Mouse (Mus musculus) cerebellum, adult 2 months (tissue): Measurements from ENCODE around the gene Hist2h2ab. TPM values are rescaled to one million over a fixed set of nuclear protein-coding genes. Genes with fewer than 3 reads are reported as not detected.

Source experiments
- DNase-seq, 2 experiments: peaks; one replicate each; pipeline ENCODE4 v3.0.0; 2021
- H3K27ac ChIP-seq: fragments of 200-500 bp; 2 replicates; pipeline ENCODE4 v1.5.1; 2012; ENCODE audit warnings: low read length, control low read depth, inconsistent platforms; ENCODE audit not compliant: insufficient read depth
- H3K27me3 ChIP-seq: fragments of 200-500 bp; 2 replicates; pipeline ENCODE4 v1.6.1; 2012; ENCODE audit warnings: inconsistent platforms, mild to moderate bottlenecking, low read length, moderate library complexity; ENCODE audit not compliant: control insufficient read depth, insufficient read depth
- H3K4me1 ChIP-seq: fragments of 200-500 bp; 2 replicates; pipeline ENCODE4 v1.6.1; 2011; ENCODE audit warnings: low read length; ENCODE audit not compliant: control insufficient read depth, insufficient read depth
- H3K4me3 ChIP-seq: fragments of 200-500 bp; replicated peaks from 2 replicates; pipeline ENCODE3; 2011; ENCODE audit warnings: mild to moderate bottlenecking, low read depth, low read length, control low read depth; ENCODE audit not compliant: insufficient read depth
- CTCF ChIP-seq: fragments of 200-500 bp; IDR thresholded peaks from 2 replicates; pipeline ENCODE4 v1.5.1; 2011; ENCODE audit warnings: low read depth, mild to moderate bottlenecking, control low read depth, low read length, moderate library complexity, borderline replicate concordance; ENCODE audit not compliant: insufficient read depth
- POLR2A ChIP-seq: fragments of 200-500 bp; IDR thresholded peaks from 2 replicates; pipeline ENCODE4 v1.6.1; 2011; ENCODE audit warnings: low read length, control low read depth, borderline replicate concordance; ENCODE audit not compliant: insufficient read depth
- WGBS: fragments of 180-500 bp; shearing (Covaris S2); methylation state at CpG from one replicate; pipeline ENCODE4 v1.1.7; 2018; 5-methylcytosine and 5-hydroxymethylcytosine counted together
- polyA plus RNA-seq: library from polyadenylated mRNA; depleted of rRNA; stranded (reverse); fragments of >200 nt; gene quantifications from 2 replicates; pipeline ENCODE4 v1.2.3, GENCODE M21; 2012

Hist2h2ab gene
- polyA plus RNA-seq, 1 experiment, result 2.0 TPM

- Histone ChIP-seq H3K27ac (no peak overlapping the region), H3K27me3 (no peaks in the 10 kb centered on the region), H3K4me3 (no peak overlapping the region), H3K4me1 (no peaks in the 10 kb centered on the region)
- WGBS, result 87% methylated on average over 3 of the region's 3 CpGs
- TF ChIP-seq POLR2A (no peak), CTCF (no peak)
- no peak for DNase-seq
Measured at GRCm38 (mm10) chr3:96250890-96251289, 31.2 kb downstream of the Hist2h2ab start.

- no peak overlapping the region for H3K27ac ChIP-seq
- no peak for TF ChIP-seq CTCF
- no peak for TF ChIP-seq POLR2A
- 96% methylated on average over 3 of the region's 3 CpGs for WGBS
- no peak overlapping the region for H3K4me3 ChIP-seq
- no peak for DNase-seq
- H3K27me3 ChIP-seq, result no peaks in the 10 kb centered on the region
- no peaks in the 10 kb centered on the region for H3K4me1 ChIP-seq
Measured at GRCm38 (mm10) chr3:96251787-96252186, 32.1 kb downstream of the Hist2h2ab start.

- no peak for DNase-seq
- Histone ChIP-seq H3K4me1 (no peaks in the 10 kb centered on the region), H3K4me3 (no peak overlapping the region), H3K27ac (no peak overlapping the region), H3K27me3 (no peaks in the 10 kb centered on the region)
- WGBS, result 29% methylated on average over 10 of the region's 10 CpGs
- TF ChIP-seq POLR2A (no peak), CTCF (no peak)
Measured at GRCm38 (mm10) chr3:96254683-96255355, 35.2 kb downstream of the Hist2h2ab start.

- H3K4me1 ChIP-seq, result no peaks in the 10 kb centered on the region; the same call in 1 of the 2 replicates
- DNase-seq, result no peak
- H3K4me3 ChIP-seq, result no peak overlapping the region
- no peaks in the 10 kb centered on the region for H3K27me3 ChIP-seq
- H3K27ac ChIP-seq, result no peak overlapping the region
- WGBS, result 86% methylated on average over 5 of the region's 5 CpGs
- TF ChIP-seq CTCF (no peak), POLR2A (no peak)
Measured at GRCm38 (mm10) chr3:96255926-96256593, 36.4 kb downstream of the Hist2h2ab start.

- H3K4me3 ChIP-seq, result no peak overlapping the region
- no peak for TF ChIP-seq POLR2A
- TF ChIP-seq CTCF, result no peak
- DNase-seq, result no peak
- no peak overlapping the region for H3K27ac ChIP-seq
- no peaks in the 10 kb centered on the region for H3K27me3 ChIP-seq
- no peaks in the 10 kb centered on the region; the same call in 1 of the 2 replicates for H3K4me1 ChIP-seq
- WGBS, result 91% methylated on average over 3 of the region's 3 CpGs
Measured at GRCm38 (mm10) chr3:96257190-96257589, 37.5 kb downstream of the Hist2h2ab start.

DNA sequence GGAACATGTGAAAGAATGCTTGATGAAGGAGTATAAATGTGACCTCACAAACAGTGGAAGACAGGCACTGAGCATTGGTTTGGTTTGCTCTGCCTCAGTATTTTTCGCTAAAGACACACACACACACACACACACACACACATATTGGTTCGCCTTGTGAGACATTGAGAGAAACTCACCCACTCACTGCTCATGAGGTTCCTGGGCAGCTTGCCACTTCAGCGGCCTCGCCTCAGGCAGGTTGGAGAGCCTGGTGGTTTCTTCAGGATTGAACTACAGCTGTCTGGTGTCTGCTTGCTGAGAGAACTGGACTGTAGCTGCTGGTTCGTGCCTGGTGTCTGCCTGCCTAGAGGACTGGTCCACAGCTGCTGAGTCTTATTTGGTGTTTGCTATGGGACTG, 40.6 kb downstream of the Hist2h2ab start:
- Histone ChIP-seq H3K4me1 (peaks cover 3% of the 10 kb centered on the region; the same call in 1 of the 2 replicates), H3K4me3 (no peak overlapping the region), H3K27ac (no peak overlapping the region), H3K27me3 (no peaks in the 10 kb centered on the region)
- TF ChIP-seq CTCF (no peak), POLR2A (no peak)
- 75% methylated on average over 5 of the region's 5 CpGs for WGBS
- no peak for DNase-seq

- TF ChIP-seq CTCF, result no peak
- no peak for TF ChIP-seq POLR2A
- peak overlapping the region; percentile 75 for H3K27ac ChIP-seq
- H3K4me3 ChIP-seq, result peak overlapping the region; percentile 72
- 32% methylated on average over 3 of the region's 3 CpGs for WGBS
- peak in 1 of 2 experiments; percentile 23 for DNase-seq
- peaks cover 3% of the 10 kb centered on the region; the same call in 1 of the 2 replicates for H3K4me1 ChIP-seq
- no peaks in the 10 kb centered on the region for H3K27me3 ChIP-seq
Measured at GRCm38 (mm10) chr3:96261623-96262022, 42.0 kb downstream of the Hist2h2ab start.

DNA sequence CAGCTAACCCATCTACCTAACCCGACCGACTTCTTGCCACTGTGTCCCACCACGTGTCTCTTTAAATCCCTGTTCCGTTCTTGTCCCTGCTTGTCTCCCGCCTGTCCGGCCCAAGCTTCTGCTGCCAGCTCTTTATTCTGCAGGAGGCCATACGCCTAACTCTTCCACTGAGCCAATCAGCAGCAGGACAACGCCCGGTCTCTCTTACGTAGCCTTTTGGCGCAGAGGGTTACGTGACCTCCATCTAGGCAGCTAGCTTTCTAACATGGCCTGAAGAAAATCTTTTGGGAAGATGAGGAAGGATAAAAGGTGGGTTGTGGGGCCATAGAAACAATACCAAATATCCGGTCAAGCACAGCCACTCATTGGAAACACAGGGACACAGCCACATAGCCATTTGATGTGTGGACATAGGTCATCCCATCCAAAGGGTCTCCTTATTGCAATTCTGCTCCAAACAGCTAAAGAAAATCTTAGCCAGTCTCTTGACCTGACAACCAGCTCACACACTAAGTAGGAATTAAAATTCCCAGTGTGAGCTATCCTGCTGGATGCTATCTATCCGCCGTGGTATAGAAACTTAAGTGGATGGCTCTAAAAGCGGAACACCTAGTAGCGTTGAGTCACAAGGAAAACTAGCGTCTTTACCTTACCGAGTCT, 42.7 kb downstream of the Hist2h2ab start:
- under 1% methylated on average over 19 of the region's 19 CpGs for WGBS
- TF ChIP-seq POLR2A (peak; percentile 80; the same call in 1 of the 2 replicates), CTCF (no peak)
- peaks cover 3% of the 10 kb centered on the region; the same call in 1 of the 2 replicates for H3K4me1 ChIP-seq
- no peaks in the 10 kb centered on the region for H3K27me3 ChIP-seq
- H3K27ac ChIP-seq, result peak overlapping the region; percentile 91
- H3K4me3 ChIP-seq, result peak overlapping the region; percentile 72
- DNase-seq, result peak; percentile 89 to 96
